Mouse (Mus musculus): ENCODE measurements around the gene 2310050C09Rik. TPM values are rescaled to one million over a fixed set of nuclear protein-coding genes. Genes with fewer than 3 reads are reported as not detected.

2310050C09Rik gene
- total RNA-seq (2021), result not detected

DNA sequence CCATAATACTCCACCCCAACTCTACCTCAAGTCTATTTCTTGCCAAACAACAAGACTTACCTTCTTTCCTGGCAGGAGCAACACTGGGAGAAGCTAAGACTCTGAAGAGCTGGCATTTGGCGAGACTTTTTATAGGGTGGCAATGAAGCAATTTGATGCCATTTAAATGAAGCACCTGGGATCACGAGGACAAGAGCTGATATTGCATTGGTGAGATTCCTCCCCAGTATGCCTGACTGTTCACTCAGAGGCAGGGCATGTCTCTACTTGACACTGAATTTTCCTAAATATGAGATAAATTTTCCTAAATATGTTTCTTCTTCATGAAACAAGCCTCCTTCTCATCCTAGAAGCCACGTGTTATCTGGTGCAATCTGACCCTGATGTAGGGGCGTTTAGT lies at the start of gene 2310050C09Rik:
2310050C09Rik (minus strand) TSS at position 101 of the 400 bp plus-strand sequence.
- no peak for DNase-seq (ENCODE audit: extremely low spot score in 1 of 2, low spot score in 2 of 2)
- intact Hi-C loops (cut with DNase I), result no loop called here

DNA sequence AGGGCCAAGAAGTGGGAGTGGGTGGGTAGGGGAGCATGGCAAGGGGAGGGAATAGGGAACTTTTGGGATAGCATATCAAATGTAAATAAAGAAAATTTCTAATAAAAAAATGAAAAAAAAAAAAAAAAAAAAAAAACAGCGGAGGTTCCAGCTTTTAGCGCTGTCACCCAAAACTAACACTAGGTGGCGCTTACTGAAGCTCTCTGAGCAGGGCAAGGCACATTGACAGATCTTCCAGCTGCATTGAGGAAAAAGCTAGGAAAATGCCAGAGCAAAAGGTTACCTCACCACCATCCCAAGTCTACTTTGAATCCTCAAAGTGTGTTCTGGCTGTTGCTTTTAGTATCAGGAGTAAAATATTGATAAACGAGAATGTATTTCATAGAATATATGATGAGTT lies 37.6 kb upstream of the 2310050C09Rik start:
- peak; percentile 2 to 25 for DNase-seq (ENCODE audit: extremely low spot score in 1 of 2, low spot score in 2 of 2)
- intact Hi-C loops (cut with DNase I), result loop anchor here (5.0 to 10.0 kb wide), 2 partner anchors 125 to 753 kb away; no protein-coding TSS in a partner anchor

DNA sequence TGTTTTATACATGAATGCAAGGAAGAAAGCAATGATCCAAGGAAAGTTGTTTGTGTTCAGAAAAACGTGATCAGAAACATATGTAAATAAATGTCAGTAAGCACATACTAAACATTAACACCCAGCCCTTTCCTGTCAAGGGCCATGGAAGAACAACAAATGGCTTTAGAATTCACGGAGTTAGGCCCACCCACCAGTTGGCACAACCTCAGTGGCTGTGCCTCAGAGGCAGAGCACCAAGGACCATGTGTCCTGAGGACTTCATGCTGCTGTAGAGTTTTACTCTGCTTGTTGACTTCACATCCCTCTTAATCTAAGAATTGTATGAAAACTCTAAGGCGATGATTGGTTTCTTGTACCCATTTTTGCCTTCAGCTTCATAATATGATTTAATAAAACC lies 35.2 kb upstream of the 2310050C09Rik start:
- intact Hi-C loops (cut with DNase I), result loop anchor here (5.0 to 10.0 kb wide), 2 partner anchors 127 to 750 kb away; no protein-coding TSS in a partner anchor
- DNase-seq (ENCODE audit: extremely low spot score in 1 of 2, low spot score in 2 of 2), result no peak

DNA sequence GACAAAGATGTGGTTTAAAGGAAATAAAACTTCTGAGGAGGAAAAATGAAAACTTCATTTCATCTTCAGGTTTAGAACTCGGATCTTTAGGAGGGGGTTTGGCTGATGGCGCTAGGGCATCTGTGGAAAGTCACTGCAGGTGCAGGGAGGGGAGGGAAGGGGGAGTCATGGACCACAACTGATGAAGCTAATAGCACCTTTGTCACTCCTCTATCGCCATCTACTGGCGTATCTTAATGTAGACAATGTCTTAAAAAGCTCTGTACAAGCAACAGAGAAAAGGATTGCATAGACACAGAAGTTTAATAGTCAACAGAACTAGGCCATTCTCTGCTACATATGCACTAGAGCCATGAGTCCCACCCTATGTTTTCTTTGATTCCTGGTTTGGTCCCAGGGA lies 33.6 kb upstream of the 2310050C09Rik start:
- peak in 1 of 2 experiments; percentile 2 for DNase-seq (ENCODE audit: extremely low spot score in 1 of 2, low spot score in 2 of 2)
- intact Hi-C loops (cut with DNase I), result loop anchor here (10.0 kb wide), 1 partner anchor 749 kb away; no protein-coding TSS in a partner anchor

DNA sequence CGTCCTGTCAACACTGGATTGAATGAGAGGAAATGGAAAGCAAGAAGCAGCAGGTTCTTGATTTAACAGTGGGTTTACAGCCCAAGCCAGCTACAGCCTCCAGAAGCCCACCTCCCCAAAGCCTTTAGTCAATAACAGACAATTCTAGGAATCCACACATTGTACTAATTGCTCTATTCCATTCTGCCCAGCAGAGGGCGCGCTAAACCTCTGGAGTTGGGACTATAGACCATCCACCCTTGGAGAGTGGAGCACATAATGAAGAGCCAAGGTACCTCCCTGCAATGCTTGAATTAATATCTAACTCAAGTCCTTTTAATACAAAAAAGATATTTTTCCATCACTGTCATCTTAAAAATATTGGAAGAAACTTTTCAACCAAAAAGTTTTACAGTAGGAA lies 33.0 kb upstream of the 2310050C09Rik start:
- peak in 1 of 2 experiments; percentile 28 for DNase-seq (ENCODE audit: extremely low spot score in 1 of 2, low spot score in 2 of 2)
- intact Hi-C loops (cut with DNase I), result loop anchor here (10.0 kb wide), 1 partner anchor 748 kb away; no protein-coding TSS in a partner anchor

DNA sequence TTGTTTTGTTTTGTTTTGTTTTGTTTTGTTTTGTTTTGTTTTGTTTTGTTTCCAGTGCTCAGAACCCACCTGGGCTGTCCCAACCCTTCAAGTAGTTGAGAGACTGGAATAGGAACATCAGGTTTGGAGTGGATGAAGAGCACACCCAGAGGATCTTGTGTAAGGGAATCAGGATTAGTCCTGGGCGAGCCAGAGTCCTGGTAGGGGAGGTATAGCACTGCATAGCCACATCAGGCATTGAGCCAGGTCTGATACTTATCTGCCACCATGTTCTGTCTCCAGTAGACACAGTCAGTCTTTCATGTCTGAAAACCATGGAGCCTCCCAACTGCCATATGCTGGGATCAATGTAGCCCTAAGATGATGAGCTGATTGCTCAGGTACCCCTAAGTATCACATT lies 24.5 kb upstream of the 2310050C09Rik start:
- no peak for DNase-seq (ENCODE audit: extremely low spot score in 1 of 2, low spot score in 2 of 2)
- intact Hi-C loops (cut with DNase I), result no loop called here

DNA sequence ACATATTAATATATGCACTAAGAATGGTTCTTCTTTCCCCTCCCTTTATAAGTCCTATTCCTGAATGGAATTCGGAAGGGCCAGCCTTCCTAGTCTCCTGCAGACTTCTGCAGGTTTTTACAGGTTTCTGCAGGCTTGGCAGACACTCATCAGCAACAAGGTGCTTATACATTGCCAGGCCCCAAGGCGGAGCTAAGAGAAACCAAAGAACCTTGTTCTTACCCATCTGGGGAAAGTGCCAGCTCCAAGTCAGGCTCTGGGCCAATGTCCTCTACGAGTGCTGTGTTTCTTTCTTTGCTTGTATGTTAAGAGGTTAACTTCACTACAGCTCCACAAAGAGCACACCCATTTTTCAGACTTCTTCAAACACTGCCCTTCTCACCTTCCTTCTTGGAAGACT lies 24.0 kb upstream of the 2310050C09Rik start:
- DNase-seq (ENCODE audit: extremely low spot score in 1 of 2, low spot score in 2 of 2), result no peak

DNA sequence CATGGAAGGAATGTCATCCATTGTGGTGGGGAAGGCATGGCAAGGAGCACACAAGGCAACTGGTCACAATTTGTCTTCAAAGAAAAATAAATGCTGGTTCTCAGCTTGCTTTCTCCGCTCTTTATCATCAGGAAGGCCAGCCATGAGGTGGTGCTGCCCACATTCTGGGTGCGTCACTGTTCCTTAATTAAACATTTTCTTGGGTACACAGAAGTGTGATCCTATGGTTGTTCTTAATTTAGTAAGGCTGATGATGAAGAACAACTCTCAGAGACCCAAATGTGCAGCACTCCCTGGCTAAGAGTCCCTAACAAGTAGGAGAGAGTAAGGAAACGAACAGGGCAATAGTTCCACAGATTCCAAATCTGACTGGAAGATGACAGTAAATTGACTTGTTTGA lies 4.2 kb upstream of the 2310050C09Rik start:
- no peak for DNase-seq (ENCODE audit: extremely low spot score in 1 of 2, low spot score in 2 of 2)
- intact Hi-C loops (cut with DNase I), result no loop called here

More for the DNA sequence above, 24.0 kb upstream of the 2310050C09Rik start:
- intact Hi-C loops (cut with DNase I), result no loop called here

DNA sequence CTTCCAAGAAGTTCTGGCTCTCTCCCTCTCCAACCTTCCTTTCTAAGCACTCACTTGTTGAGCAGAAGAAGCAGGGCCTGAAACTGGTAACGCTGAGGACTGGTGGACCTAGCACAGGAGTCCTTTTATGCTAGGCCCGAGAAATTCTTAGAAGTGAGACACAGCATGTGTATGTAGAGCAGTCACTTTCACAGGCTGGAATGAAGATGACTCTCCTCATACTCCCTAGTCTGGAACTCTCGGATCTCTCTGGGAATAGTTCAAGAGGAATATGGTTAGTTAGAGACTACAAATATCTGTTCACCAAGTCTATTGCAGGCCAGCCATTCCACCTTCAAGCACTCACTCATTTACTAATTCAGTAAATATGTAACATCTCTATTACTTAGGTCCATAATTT lies 18.8 kb downstream of the 2310050C09Rik start, which contains the start of gene Lce1l:
Lce1l (minus strand) TSS at position 101 of the 400 bp plus-strand sequence.
- no peak for DNase-seq (ENCODE audit: extremely low spot score in 1 of 2, low spot score in 2 of 2)
- intact Hi-C loops (cut with DNase I), result no loop called here

DNA sequence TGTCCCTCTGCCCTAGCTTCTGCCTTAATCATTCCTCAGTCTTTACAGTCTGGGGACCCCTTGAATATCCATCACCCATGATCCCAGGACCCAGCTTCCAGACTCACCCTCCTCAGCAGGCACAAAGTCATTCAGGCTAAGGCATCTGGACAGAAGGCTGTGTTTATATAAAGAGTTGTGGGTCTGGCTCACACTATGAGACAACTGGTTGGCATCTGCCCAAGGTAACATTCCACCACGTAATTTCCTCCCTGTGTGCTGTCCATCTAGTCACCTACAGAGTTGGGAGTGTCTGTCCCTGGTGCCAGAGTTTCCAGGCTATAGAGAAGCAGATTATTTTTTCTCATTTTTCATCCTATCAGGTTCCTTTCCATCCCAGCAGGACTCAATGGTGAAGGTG lies 42.9 kb downstream of the 2310050C09Rik start, which contains the start of gene Kprp:
Kprp (minus strand) TSS at position 140 of the 400 bp plus-strand sequence.
- intact Hi-C loops (cut with DNase I), result no loop called here

DNA sequence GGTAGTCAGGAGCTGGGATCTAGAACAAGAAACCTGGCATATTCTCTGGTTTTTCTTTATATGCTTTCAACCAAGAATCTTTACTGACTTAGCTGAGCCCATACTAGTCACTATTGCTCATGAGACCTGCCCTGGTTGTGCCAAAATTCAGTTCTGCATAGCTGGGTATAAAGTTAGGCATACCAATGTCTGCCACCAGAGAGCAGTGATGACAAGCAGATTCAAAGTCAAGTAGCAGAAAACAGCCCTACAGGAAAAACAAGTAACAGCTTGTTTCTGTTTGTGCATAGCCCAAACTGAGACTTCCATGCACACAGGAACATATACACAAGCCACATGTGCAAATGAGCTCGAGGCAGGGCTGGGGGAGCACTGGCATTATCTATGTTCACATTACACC lies 44.2 kb downstream of the 2310050C09Rik start:
- intact Hi-C loops (cut with DNase I), result no loop called here
- no peak for DNase-seq (ENCODE audit: extremely low spot score in 1 of 2, low spot score in 2 of 2)

More for the DNA sequence above, 42.9 kb downstream of the 2310050C09Rik start, which contains the start of gene Kprp:
- DNase-seq (ENCODE audit: extremely low spot score in 1 of 2, low spot score in 2 of 2), result no peak

Other genes starting within 250 kb of the 2310050C09Rik start
- not detected for gene Lce6a, start 248.6 kb downstream of the 2310050C09Rik start, total RNA-seq (2021)
- gene Lce1a1, start 221.9 kb downstream of the 2310050C09Rik start, total RNA-seq (2021), result not detected
- gene Lce1b, start 213.3 kb downstream of the 2310050C09Rik start, total RNA-seq (2021), result not detected
- not detected for gene Lce1a2, start 199.9 kb downstream of the 2310050C09Rik start, total RNA-seq (2021)
- not detected for gene Lce1c, start 191.0 kb downstream of the 2310050C09Rik start, total RNA-seq (2021)
- not detected for gene Lce1d, start 183.0 kb downstream of the 2310050C09Rik start, total RNA-seq (2021)
- gene Lce1e, start 161.1 kb downstream of the 2310050C09Rik start, total RNA-seq (2021), result not detected
- gene Lce1f, start 149.9 kb downstream of the 2310050C09Rik start, total RNA-seq (2021), result not detected
- not detected for gene Gm38119, start 131.1 kb downstream of the 2310050C09Rik start, total RNA-seq (2021)
- not detected for gene Lce1g, start 117.9 kb downstream of the 2310050C09Rik start, total RNA-seq (2021)
- not detected for gene Lce1h, start 105.2 kb downstream of the 2310050C09Rik start, total RNA-seq (2021)
- not detected for gene Lce1i, start 91.3 kb downstream of the 2310050C09Rik start, total RNA-seq (2021)
- not detected for gene Lce1j, start 79.7 kb downstream of the 2310050C09Rik start, total RNA-seq (2021)
- gene Lce1k, start 62.3 kb downstream of the 2310050C09Rik start, total RNA-seq (2021), result not detected
- not detected for gene Kprp, start 43.0 kb downstream of the 2310050C09Rik start, total RNA-seq (2021)
- gene Lce1l, start 18.9 kb downstream of the 2310050C09Rik start, total RNA-seq (2021), result not detected
- not detected for gene Lce3a, start 56.0 kb upstream of the 2310050C09Rik start, total RNA-seq (2021)
- gene Lce3b, start 62.8 kb upstream of the 2310050C09Rik start, total RNA-seq (2021), result not detected
- not detected for gene Lce3c, start 74.3 kb upstream of the 2310050C09Rik start, total RNA-seq (2021)
- not detected for gene Lce3d, start 87.2 kb upstream of the 2310050C09Rik start, total RNA-seq (2021)
- gene Lce3e, start 96.8 kb upstream of the 2310050C09Rik start, total RNA-seq (2021), result not detected
- not detected for gene Lce3f, start 122.0 kb upstream of the 2310050C09Rik start, total RNA-seq (2021)
- not detected for gene Crct1, start 145.5 kb upstream of the 2310050C09Rik start, total RNA-seq (2021)
- not detected for gene Lce1m, start 148.8 kb upstream of the 2310050C09Rik start, total RNA-seq (2021)
- not detected for gene Gm4858, start 198.6 kb upstream of the 2310050C09Rik start, total RNA-seq (2021)

Measured in left cerebral cortex, postnatal 10 days (tissue).